Mouse (Mus musculus): Measurements from ENCODE around the gene Srsf6. TPM values are rescaled to one million over a fixed set of nuclear protein-coding genes. Genes with fewer than 3 reads are reported as not detected.
A peak's percentile ranks its signal among the peaks of the same experiment; 100 is the strongest.

Gene Srsf6
- total and polyA plus RNA-seq, 3 experiments = 48.0 to 68.3 (median 61.2) TPM

DNA sequence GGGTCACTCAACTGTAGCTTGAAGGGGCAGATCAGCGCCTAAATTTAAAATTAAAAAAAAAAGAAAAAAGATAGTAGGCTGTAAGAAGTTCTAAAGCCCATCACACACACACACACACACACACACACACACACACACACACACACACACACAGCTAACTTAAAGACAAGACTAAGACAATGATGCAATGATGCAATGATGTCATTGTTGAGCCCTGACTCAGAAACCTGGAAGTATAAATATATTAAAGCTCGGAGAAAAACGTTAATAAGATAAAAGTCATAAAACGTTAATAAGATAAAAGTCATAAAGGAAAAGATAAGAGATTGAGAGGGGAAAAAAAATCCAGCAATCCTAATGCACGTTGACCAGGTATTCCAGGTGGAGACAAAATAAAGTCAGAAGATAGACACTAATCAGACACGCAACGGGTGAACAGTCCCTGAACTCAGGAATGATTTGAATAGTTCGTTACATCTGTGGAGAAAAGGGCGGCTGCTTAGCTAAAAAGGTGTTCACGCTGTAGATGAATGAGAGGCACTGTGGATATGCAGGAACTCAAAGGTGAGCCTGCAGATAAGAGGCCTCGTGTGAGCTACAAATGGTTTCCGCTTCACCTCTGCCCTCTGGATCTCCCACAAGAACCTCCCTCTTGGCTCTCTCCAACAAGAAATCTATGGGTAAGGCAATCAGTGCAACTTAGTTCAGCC lies 31.3 kb upstream of the Srsf6 start:
- H3K79me2 ChIP-seq (replicated peaks; ENCODE audit: control insufficient read depth, insufficient read depth, low read length) = no peaks in the 10 kb centered on the region
- no peak for DNase-seq
- 53% methylated on average over 12 of the region's 12 CpGs for WGBS
- TF ChIP-seq EP300 (IDR thresholded peaks at IDR 0.05; ENCODE audit: insufficient read depth, low read depth, low read length) = no peak
- TF ChIP-seq POLR2A (IDR thresholded peaks at IDR 0.05; ENCODE audit: insufficient read depth, low read depth, low read length) = no peak
- no peak for TF ChIP-seq CTCF (IDR thresholded peaks at IDR 0.05)
- no peak overlapping the region for H3K27ac ChIP-seq
- intact Hi-C loops (cut with DNase I) = no loop called here
- no peak overlapping the region for H3K9ac ChIP-seq (ENCODE audit: low read depth, low read length)
- H3K4me3 ChIP-seq = no peak overlapping the region
- H3K4me1 ChIP-seq (ENCODE audit: control insufficient read depth, insufficient read depth, low read length) = no peaks in the 10 kb centered on the region
- no peaks in the 10 kb centered on the region for H3K36me3 ChIP-seq (ENCODE audit: control insufficient read depth, insufficient read depth, low read length)
- no peaks in the 10 kb centered on the region for H3K27me3 ChIP-seq (ENCODE audit: control insufficient read depth, insufficient read depth, low read length)

DNA sequence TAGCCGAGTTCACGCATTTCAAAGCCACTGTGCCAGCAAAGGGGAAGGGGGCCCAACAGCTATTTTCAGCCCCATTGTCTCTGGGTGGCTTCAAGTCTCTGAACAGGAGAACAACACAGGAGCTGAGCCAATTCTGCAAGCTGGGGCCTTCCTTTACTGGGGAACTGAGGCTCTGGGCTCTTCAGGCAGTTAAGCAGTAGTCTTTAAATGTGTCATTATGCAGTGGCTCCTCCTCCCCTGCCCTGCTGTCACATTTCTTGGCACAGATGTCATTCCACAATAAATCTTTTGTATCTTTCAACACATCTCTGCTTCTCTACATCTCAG lies 30.8 kb upstream of the Srsf6 start:
- Histone ChIP-seq H3K27me3 (ENCODE audit: control insufficient read depth, insufficient read depth, low read length) (no peaks in the 10 kb centered on the region), H3K4me3 (no peak overlapping the region), H3K27ac (no peak overlapping the region), H3K4me1 (ENCODE audit: control insufficient read depth, insufficient read depth, low read length) (no peaks in the 10 kb centered on the region), H3K79me2 (replicated peaks; ENCODE audit: control insufficient read depth, insufficient read depth, low read length) (no peaks in the 10 kb centered on the region), H3K9ac (ENCODE audit: low read depth, low read length) (no peak overlapping the region), H3K36me3 (ENCODE audit: control insufficient read depth, insufficient read depth, low read length) (no peaks in the 10 kb centered on the region)
- no peak for DNase-seq
- TF ChIP-seq POLR2A (IDR thresholded peaks at IDR 0.05; ENCODE audit: insufficient read depth, low read depth, low read length) (no peak), EP300 (IDR thresholded peaks at IDR 0.05; ENCODE audit: insufficient read depth, low read depth, low read length) (no peak), CTCF (IDR thresholded peaks at IDR 0.05) (no peak)
- intact Hi-C loops (cut with DNase I) = no loop called here
- 18% methylated on average over 2 of the region's 2 CpGs for WGBS

DNA sequence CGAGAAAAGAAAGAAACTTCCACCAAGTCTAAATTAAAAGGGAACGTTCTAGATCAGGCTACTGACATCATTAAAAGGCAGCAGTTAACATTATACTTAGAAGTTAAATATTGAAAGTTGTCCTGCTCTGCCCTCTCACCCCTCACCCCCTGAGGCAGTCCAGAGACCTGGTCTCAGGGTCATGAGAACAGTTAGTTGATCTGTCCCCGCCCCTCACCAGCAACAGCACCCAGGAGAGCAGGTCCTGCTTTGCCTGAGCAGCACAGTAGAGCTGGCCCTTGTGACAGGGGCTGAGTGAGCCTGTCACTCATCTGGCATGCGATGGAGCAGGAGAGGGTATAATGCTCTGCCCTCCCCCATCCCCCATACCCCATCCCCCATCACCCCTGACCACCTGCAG lies 25.4 kb upstream of the Srsf6 start:
- WGBS = 72% methylated on average over 4 of the region's 4 CpGs
- H3K4me3 ChIP-seq = no peak overlapping the region
- H3K4me1 ChIP-seq (ENCODE audit: control insufficient read depth, insufficient read depth, low read length) = no peaks in the 10 kb centered on the region
- H3K27me3 ChIP-seq (ENCODE audit: control insufficient read depth, insufficient read depth, low read length) = no peaks in the 10 kb centered on the region
- H3K9ac ChIP-seq (ENCODE audit: low read depth, low read length) = no peak overlapping the region
- H3K27ac ChIP-seq = no peak overlapping the region
- DNase-seq = no peak
- no peaks in the 10 kb centered on the region for H3K36me3 ChIP-seq (ENCODE audit: control insufficient read depth, insufficient read depth, low read length)
- intact Hi-C loops (cut with DNase I) = no loop called here
- TF ChIP-seq CTCF (IDR thresholded peaks at IDR 0.05) (no peak), EP300 (IDR thresholded peaks at IDR 0.05; ENCODE audit: insufficient read depth, low read depth, low read length) (no peak), POLR2A (IDR thresholded peaks at IDR 0.05; ENCODE audit: insufficient read depth, low read depth, low read length) (no peak)
- H3K79me2 ChIP-seq (replicated peaks; ENCODE audit: control insufficient read depth, insufficient read depth, low read length) = no peaks in the 10 kb centered on the region

DNA sequence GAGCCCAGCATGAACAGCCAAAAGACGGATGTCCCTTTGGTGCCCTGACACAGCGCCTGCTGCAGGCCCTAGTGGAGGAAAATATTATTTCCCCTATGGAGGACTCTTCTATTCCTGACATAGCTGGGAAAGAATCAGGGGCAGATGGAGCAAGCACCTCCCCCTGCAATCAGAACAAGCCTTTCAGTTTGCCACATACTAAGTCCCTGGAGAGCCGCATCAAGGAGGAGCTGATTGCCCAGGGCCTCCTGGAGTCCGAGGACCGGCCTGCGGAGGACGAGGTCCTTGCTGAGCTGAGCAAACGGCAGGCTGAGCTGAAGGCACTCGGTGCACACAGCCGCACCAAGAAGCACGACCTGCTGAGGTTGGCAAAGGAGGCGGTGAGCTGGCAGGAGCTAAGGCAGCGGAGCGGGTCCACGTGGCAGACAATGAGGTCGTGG lies 23.3 kb upstream of the Srsf6 start:
- H3K36me3 ChIP-seq (ENCODE audit: control insufficient read depth, insufficient read depth, low read length) = no peaks in the 10 kb centered on the region
- H3K27me3 ChIP-seq (ENCODE audit: control insufficient read depth, insufficient read depth, low read length) = no peaks in the 10 kb centered on the region
- intact Hi-C loops (cut with DNase I) = no loop called here
- H3K4me1 ChIP-seq (ENCODE audit: control insufficient read depth, insufficient read depth, low read length) = no peaks in the 10 kb centered on the region
- H3K79me2 ChIP-seq (replicated peaks; ENCODE audit: control insufficient read depth, insufficient read depth, low read length) = no peaks in the 10 kb centered on the region
- H3K27ac ChIP-seq = no peak overlapping the region
- no peak overlapping the region for H3K9ac ChIP-seq (ENCODE audit: low read depth, low read length)
- DNase-seq = no peak
- WGBS = 29% methylated on average over 16 of the region's 16 CpGs
- no peak overlapping the region for H3K4me3 ChIP-seq
- TF ChIP-seq CTCF (IDR thresholded peaks at IDR 0.05) = no peak
- TF ChIP-seq POLR2A (IDR thresholded peaks at IDR 0.05; ENCODE audit: insufficient read depth, low read depth, low read length) = no peak
- no peak for TF ChIP-seq EP300 (IDR thresholded peaks at IDR 0.05; ENCODE audit: insufficient read depth, low read depth, low read length)

DNA sequence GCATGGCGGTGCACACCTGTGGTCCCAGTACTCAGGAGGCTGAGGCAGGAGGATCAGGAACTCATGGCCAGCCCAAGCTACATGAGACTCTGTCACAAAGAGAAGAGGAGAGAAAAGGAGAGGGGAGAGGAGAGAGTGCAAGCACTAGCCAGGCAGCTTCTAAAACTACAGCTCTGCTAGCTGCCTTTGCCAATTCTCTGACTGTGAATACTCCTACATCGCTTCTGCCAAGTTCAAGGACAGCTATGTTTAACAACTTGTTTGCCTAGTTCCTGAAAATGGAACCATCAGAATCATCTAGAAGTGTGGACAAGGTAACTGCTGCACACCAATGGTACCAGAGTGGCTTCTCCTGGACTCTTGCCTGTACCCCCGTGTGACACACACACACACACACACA lies 17.3 kb upstream of the Srsf6 start:
- no peaks in the 10 kb centered on the region for H3K27me3 ChIP-seq (ENCODE audit: control insufficient read depth, insufficient read depth, low read length)
- no peak for TF ChIP-seq EP300 (IDR thresholded peaks at IDR 0.05; ENCODE audit: insufficient read depth, low read depth, low read length)
- no peak overlapping the region for H3K4me3 ChIP-seq
- H3K4me1 ChIP-seq (ENCODE audit: control insufficient read depth, insufficient read depth, low read length) = no peaks in the 10 kb centered on the region
- H3K36me3 ChIP-seq (ENCODE audit: control insufficient read depth, insufficient read depth, low read length) = no peaks in the 10 kb centered on the region
- H3K27ac ChIP-seq = no peak overlapping the region
- intact Hi-C loops (cut with DNase I) = no loop called here
- H3K9ac ChIP-seq (ENCODE audit: low read depth, low read length) = no peak overlapping the region
- 50% methylated on average over 3 of the region's 3 CpGs for WGBS
- no peak for DNase-seq
- no peaks in the 10 kb centered on the region for H3K79me2 ChIP-seq (replicated peaks; ENCODE audit: control insufficient read depth, insufficient read depth, low read length)

DNA sequence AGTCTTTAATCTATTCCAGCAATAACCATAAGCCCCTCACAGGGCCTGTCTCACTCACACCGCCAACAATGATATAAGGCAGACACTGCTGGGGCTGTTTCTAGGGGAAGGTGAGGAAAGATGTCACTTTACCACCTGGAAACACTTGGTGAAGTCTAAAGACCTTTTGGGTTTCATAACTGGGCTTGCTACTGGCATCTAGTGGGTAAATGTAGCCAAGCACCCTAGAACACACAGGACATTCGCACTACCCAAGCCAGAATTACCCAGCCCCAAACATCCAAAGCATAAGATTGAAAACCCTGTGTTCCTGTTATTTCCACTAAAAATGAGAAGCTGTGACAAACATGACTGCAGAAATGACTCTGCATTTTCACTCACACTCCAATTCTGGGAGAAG lies 16.8 kb upstream of the Srsf6 start:
- Histone ChIP-seq H3K4me1 (ENCODE audit: control insufficient read depth, insufficient read depth, low read length) (no peaks in the 10 kb centered on the region), H3K27me3 (ENCODE audit: control insufficient read depth, insufficient read depth, low read length) (no peaks in the 10 kb centered on the region), H3K4me3 (no peak overlapping the region), H3K9ac (ENCODE audit: low read depth, low read length) (no peak overlapping the region), H3K79me2 (replicated peaks; ENCODE audit: control insufficient read depth, insufficient read depth, low read length) (no peaks in the 10 kb centered on the region), H3K36me3 (ENCODE audit: control insufficient read depth, insufficient read depth, low read length) (no peaks in the 10 kb centered on the region), H3K27ac (no peak overlapping the region)
- WGBS = 26% methylated on average over 2 of the region's 2 CpGs
- no peak for DNase-seq
- intact Hi-C loops (cut with DNase I) = no loop called here
- no peak for TF ChIP-seq POLR2A (IDR thresholded peaks at IDR 0.05; ENCODE audit: insufficient read depth, low read depth, low read length)
- no peak for TF ChIP-seq EP300 (IDR thresholded peaks at IDR 0.05; ENCODE audit: insufficient read depth, low read depth, low read length)
- peak; percentile 59 for TF ChIP-seq CTCF (IDR thresholded peaks at IDR 0.05)
